Mouse (Mus musculus): ENCODE data around the gene Irs2. TPM values are rescaled to one million over a fixed set of nuclear protein-coding genes. Genes with fewer than 3 reads are reported as not detected.

The Irs2 gene
- 10 to 100 TPM; 12.8 to 20.1 TPM for polyA plus RNA-seq (2017; shearing (Covaris generic))

DNA sequence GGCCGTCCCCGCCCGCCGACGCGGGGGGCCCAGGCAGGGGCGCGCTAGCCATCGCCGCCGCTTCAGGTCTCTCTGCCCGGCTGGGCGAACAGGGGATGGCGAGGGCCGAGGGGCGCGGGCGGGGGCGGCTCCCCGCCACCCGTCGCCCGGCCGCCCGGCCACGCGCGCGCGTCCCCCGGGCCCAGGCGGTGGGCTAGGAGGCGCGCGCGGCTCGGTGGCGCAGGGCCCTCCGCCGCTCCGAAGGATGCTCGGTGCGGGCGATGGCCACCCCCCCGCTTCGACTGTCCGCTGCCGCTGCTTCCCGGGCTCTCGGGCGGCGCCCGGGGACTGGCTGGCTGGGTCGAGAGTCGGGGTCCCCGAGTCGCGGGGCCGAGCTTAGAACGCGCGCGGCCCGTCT, at the start of gene Irs2:
Gene Irs2 (minus strand): TSS at position 80 of the 397 bp plus-strand sequence.

